Mouse (Mus musculus) gastrocnemius, postnatal 14 days (tissue): Measurements from ENCODE around the gene E2f6. TPM values are rescaled to one million over a fixed set of nuclear protein-coding genes. Genes with fewer than 3 reads are reported as not detected.

Experiments used
- microRNA-seq, 2 experiments: library from miRNA; unstranded; fragments of <30 nt; microRNA quantifications; one replicate each; pipeline ENCODE4 v1.2.0; 2021
- total RNA-seq, 2 experiments: library from RNA; stranded (reverse); gene quantifications; 2 replicates each; pipeline ENCODE4 v1.2.3; 2021

E2f6 gene
- total RNA-seq, 2 experiments from 2014 or later: 55.0 to 62.3 TPM

Small RNA genes lying within 50 kb of the gene (microRNA-seq; reads per million reads assigned to microRNA genes)
- 0 reads per million in 2 experiments for gene Gm44305

Other genes starting within 250 kb of the E2f6 start
- gene Lpin1, start 200.0 kb upstream of the E2f6 start, total RNA-seq: 100 to 1,000 TPM in 1 of 2 experiments, 10 to 100 TPM in 1; 46.2 to 117 TPM
- gene Ntsr2, start 157.6 kb upstream of the E2f6 start, total RNA-seq: 1 to 10 TPM; 1.5 to 1.7 TPM
- gene Greb1, start 10.1 kb upstream of the E2f6 start, total RNA-seq: 1 to 10 TPM in 1 of 2 experiments, under 1 TPM in 1; 0.70 to 1.1 TPM
- 10 to 100 TPM; 71.6 to 76.3 TPM for gene Rock2, start 83.9 kb downstream of the E2f6 start, total RNA-seq
- 1 to 10 TPM; 1.8 TPM for gene Pqlc3, start 189.4 kb downstream of the E2f6 start, total RNA-seq
- not detected for gene 2410004P03Rik, start 200.8 kb downstream of the E2f6 start, total RNA-seq